Mouse (Mus musculus) gastrocnemius, postnatal 4 days (tissue): ENCODE measurements around the gene Aldh1a2. TPM values are rescaled to one million over a fixed set of nuclear protein-coding genes. Genes with fewer than 3 reads are reported as not detected.

Experiments
- DNase-seq, 2 experiments: peaks; one replicate each; pipeline ENCODE4 v3.0.0; 2021 to 2022; ENCODE audit warnings: low spot score in 2 of 2, mixed read lengths in 2 of 2
- total RNA-seq, 2 experiments: library from RNA; stranded (reverse); gene quantifications; 2 replicates each; pipeline ENCODE4 v1.2.3; 2021

The Aldh1a2 gene
- total RNA-seq, 2 experiments from 2014 or later, result 28.0 to 31.1 TPM

- DNase-seq, result no peak
These were observed 2.0 kb upstream of the Aldh1a2 start for GRCm38 (mm10) chr9:71213636-71214035.

- peak; percentile 21 to 35 for DNase-seq
These were observed 727 bp downstream of the Aldh1a2 start for GRCm38 (mm10) chr9:71216036-71216995.

GRCm38 (mm10) chr9:71216996-71217792 is 1.6 kb downstream of the Aldh1a2 start:
- no peak for DNase-seq

- DNase-seq, result no peak
These were observed 2.2 kb downstream of the Aldh1a2 start for GRCm38 (mm10) chr9:71217793-71218095.

- no peak for DNase-seq
These were observed 3.6 kb downstream of the Aldh1a2 start for GRCm38 (mm10) chr9:71219161-71219560.

- no peak for DNase-seq
These were observed 4.8 kb downstream of the Aldh1a2 start for GRCm38 (mm10) chr9:71220401-71220800.

GRCm38 (mm10) chr9:71227226-71227970 is 11.8 kb downstream of the Aldh1a2 start:
- no peak for DNase-seq

- no peak for DNase-seq
These were observed 14.4 kb downstream of the Aldh1a2 start for GRCm38 (mm10) chr9:71230011-71230410.

GRCm38 (mm10) chr9:71236540-71236939 is 21.0 kb downstream of the Aldh1a2 start:
- no peak for DNase-seq

- no peak for DNase-seq
These were observed 24.3 kb downstream of the Aldh1a2 start for GRCm38 (mm10) chr9:71239926-71240325.

- no peak for DNase-seq
These were observed 26.2 kb downstream of the Aldh1a2 start for GRCm38 (mm10) chr9:71241515-71242411.

- no peak for DNase-seq
These were observed 26.8 kb downstream of the Aldh1a2 start for GRCm38 (mm10) chr9:71242412-71242781.

- no peak for DNase-seq
These were observed 38.8 kb downstream of the Aldh1a2 start for GRCm38 (mm10) chr9:71254380-71254779.

GRCm38 (mm10) chr9:71262711-71263110 is 47.1 kb downstream of the Aldh1a2 start:
- no peak for DNase-seq

- DNase-seq, result no peak
These were observed 54.1 kb downstream of the Aldh1a2 start for GRCm38 (mm10) chr9:71269711-71270110.

- no peak for DNase-seq
These were observed 54.6 kb downstream of the Aldh1a2 start for GRCm38 (mm10) chr9:71270205-71270604.

GRCm38 (mm10) chr9:71276149-71276721 is 60.6 kb downstream of the Aldh1a2 start:
- no peak for DNase-seq

GRCm38 (mm10) chr9:71278741-71279140 is 63.2 kb downstream of the Aldh1a2 start:
- DNase-seq, result no peak

GRCm38 (mm10) chr9:71283156-71283555 is 67.6 kb downstream of the Aldh1a2 start:
- DNase-seq, result no peak

- DNase-seq, result no peak
These were observed 69.6 kb downstream of the Aldh1a2 start for GRCm38 (mm10) chr9:71285231-71285630.
